Mouse (Mus musculus) limb, embryonic 10.5 days (tissue): ENCODE results near the gene Sars2. TPM values are rescaled to one million over a fixed set of nuclear protein-coding genes. Genes with fewer than 3 reads are reported as not detected.

ENCODE experiments used
- DNase-seq: peaks from one replicate; pipeline ENCODE4 v3.0.0-alpha.2; 2017; ENCODE audit warnings: low spot score
- H3K27ac ChIP-seq: fragments of 300-500 bp; sonication (generic); 2 replicates; pipeline ENCODE4 v1.5.1; 2016; ENCODE audit warnings: mild to moderate bottlenecking
- H3K27me3 ChIP-seq: fragments of 300-500 bp; sonication (generic); 2 replicates; pipeline ENCODE4 v1.6.1; 2016; ENCODE audit warnings: low read depth, mild to moderate bottlenecking; ENCODE audit not compliant: poor library complexity, severe bottlenecking
- H3K36me3 ChIP-seq: fragments of 300-500 bp; sonication (generic); 2 replicates; pipeline ENCODE4 v1.6.1; 2016; ENCODE audit warnings: mild to moderate bottlenecking, moderate library complexity
- H3K4me1 ChIP-seq: fragments of 300-500 bp; sonication (generic); 2 replicates; pipeline ENCODE4 v1.6.1; 2016
- H3K4me3 ChIP-seq: fragments of 300-500 bp; sonication (generic); 2 replicates; pipeline ENCODE4 v1.5.1; 2016; ENCODE audit warnings: mild to moderate bottlenecking, moderate library complexity
- H3K9me3 ChIP-seq: fragments of 300-500 bp; sonication (generic); replicated peaks from 2 replicates; pipeline ENCODE4 v1.6.1; 2016; ENCODE audit warnings: mild to moderate bottlenecking
- WGBS: fragments of 180-500 bp; shearing (Covaris S2); methylation state at CpG from one replicate; pipeline ENCODE4 v1.1.7; 2016; 5-methylcytosine and 5-hydroxymethylcytosine counted together
- polyA plus RNA-seq: library from polyadenylated mRNA; unstranded; fragments of >200 nt; fragmentation: Nextera tagmentation; extraction: Ambion mirVana; gene quantifications from 2 replicates; pipeline ENCODE4 v1.2.1, GENCODE M21; 2016

Gene Sars2
- polyA plus RNA-seq, 1 experiment from 2014 or later = 43.9 TPM

GRCm38 (mm10) chr7:28770309-28770708, 28.5 kb downstream of the Sars2 start:
- H3K9me3 ChIP-seq = no peaks in the 10 kb centered on the region
- WGBS = 92% methylated on average over 3 of the region's 3 CpGs
- no peaks in the 10 kb centered on the region for H3K27me3 ChIP-seq
- H3K4me1 ChIP-seq = peaks cover 21% of the 10 kb centered on the region
- DNase-seq = no peak
- no peak overlapping the region for H3K4me3 ChIP-seq
- H3K36me3 ChIP-seq = peaks cover 27% of the 10 kb centered on the region
- H3K27ac ChIP-seq = no peak overlapping the region

- Histone ChIP-seq H3K36me3 (peaks cover 34% of the 10 kb centered on the region), H3K27ac (no peak overlapping the region), H3K27me3 (no peaks in the 10 kb centered on the region), H3K9me3 (no peaks in the 10 kb centered on the region), H3K4me1 (peaks cover 11% of the 10 kb centered on the region), H3K4me3 (no peak overlapping the region)
- WGBS = 93% methylated on average over 11 of the region's 11 CpGs
- no peak for DNase-seq
Measured at GRCm38 (mm10) chr7:28771867-28772266, 30.1 kb downstream of the Sars2 start.

GRCm38 (mm10) chr7:28773163-28773562, 31.4 kb downstream of the Sars2 start:
- Histone ChIP-seq H3K9me3 (no peaks in the 10 kb centered on the region), H3K4me1 (no peaks in the 10 kb centered on the region), H3K4me3 (no peak overlapping the region), H3K27ac (no peak overlapping the region), H3K27me3 (no peaks in the 10 kb centered on the region), H3K36me3 (peaks cover 44% of the 10 kb centered on the region)
- 82% methylated on average over 3 of the region's 3 CpGs for WGBS
- no peak for DNase-seq

- 84% methylated on average over 12 of the region's 12 CpGs for WGBS
- H3K36me3 ChIP-seq = peaks cover 48% of the 10 kb centered on the region
- peak overlapping the region; percentile 9; the same call in 1 of the 2 replicates for H3K27ac ChIP-seq
- no peaks in the 10 kb centered on the region for H3K27me3 ChIP-seq
- no peaks in the 10 kb centered on the region for H3K9me3 ChIP-seq
- no peak for DNase-seq
- H3K4me3 ChIP-seq = no peak overlapping the region
- no peaks in the 10 kb centered on the region for H3K4me1 ChIP-seq
Measured at GRCm38 (mm10) chr7:28774164-28774563, 32.4 kb downstream of the Sars2 start.

GRCm38 (mm10) chr7:28775129-28775528, 33.3 kb downstream of the Sars2 start:
- no peaks in the 10 kb centered on the region for H3K27me3 ChIP-seq
- H3K27ac ChIP-seq = no peak overlapping the region
- WGBS = 92% methylated on average over 7 of the region's 7 CpGs
- H3K4me3 ChIP-seq = no peak overlapping the region; the same call in 1 of the 2 replicates
- no peaks in the 10 kb centered on the region for H3K9me3 ChIP-seq
- no peak for DNase-seq
- H3K36me3 ChIP-seq = peaks cover 48% of the 10 kb centered on the region
- H3K4me1 ChIP-seq = peaks cover 1% of the 10 kb centered on the region

DNA sequence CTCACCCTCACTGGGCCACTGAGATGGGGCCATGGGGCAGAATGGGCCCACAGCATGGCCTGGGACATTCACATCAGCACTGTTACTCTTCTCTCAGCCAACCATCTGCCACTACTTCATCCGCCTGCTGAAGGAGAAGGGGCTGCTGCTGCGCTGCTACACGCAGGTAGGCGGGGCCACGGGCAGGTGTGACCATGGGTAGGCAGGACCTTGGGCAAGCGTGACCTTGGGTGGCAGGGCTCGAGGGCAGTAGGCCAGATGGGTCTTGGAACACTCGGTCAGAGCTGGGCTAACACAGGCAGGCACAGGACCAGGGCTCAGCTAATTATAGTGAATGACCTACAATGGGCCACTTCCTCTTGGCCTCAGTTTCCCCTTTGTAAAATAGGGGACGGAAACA, 37.0 kb downstream of the Sars2 start:
- no peak overlapping the region for H3K4me3 ChIP-seq
- H3K36me3 ChIP-seq = peaks cover 48% of the 10 kb centered on the region
- no peak for DNase-seq
- no peaks in the 10 kb centered on the region for H3K9me3 ChIP-seq
- H3K27ac ChIP-seq = no peak overlapping the region
- H3K4me1 ChIP-seq = peaks cover 9% of the 10 kb centered on the region
- WGBS = 77% methylated on average over 9 of the region's 9 CpGs
- H3K27me3 ChIP-seq = no peaks in the 10 kb centered on the region

GRCm38 (mm10) chr7:28780067-28780658, 38.4 kb downstream of the Sars2 start:
- WGBS = 50% methylated on average over 6 of the region's 6 CpGs
- H3K27ac ChIP-seq = no peak overlapping the region

GRCm38 (mm10) chr7:28780857-28781256, 39.1 kb downstream of the Sars2 start:
- Histone ChIP-seq H3K36me3 (peaks cover 42% of the 10 kb centered on the region), H3K9me3 (no peaks in the 10 kb centered on the region), H3K27me3 (no peaks in the 10 kb centered on the region), H3K27ac (no peak overlapping the region), H3K4me1 (peaks cover 9% of the 10 kb centered on the region), H3K4me3 (no peak overlapping the region)
- 84% methylated on average over 7 of the region's 7 CpGs for WGBS
- DNase-seq = no peak

More at GRCm38 (mm10) chr7:28780067-28780658, 38.4 kb downstream of the Sars2 start:
- Histone ChIP-seq H3K9me3 (no peaks in the 10 kb centered on the region), H3K36me3 (peaks cover 40% of the 10 kb centered on the region), H3K4me3 (no peak overlapping the region), H3K27me3 (no peaks in the 10 kb centered on the region), H3K4me1 (peaks cover 9% of the 10 kb centered on the region)
- DNase-seq = peak; percentile 90

GRCm38 (mm10) chr7:28781261-28781663, 39.5 kb downstream of the Sars2 start:
- Histone ChIP-seq H3K4me3 (no peak overlapping the region), H3K27me3 (no peaks in the 10 kb centered on the region), H3K4me1 (peaks cover 9% of the 10 kb centered on the region), H3K9me3 (no peaks in the 10 kb centered on the region), H3K27ac (no peak overlapping the region), H3K36me3 (peaks cover 46% of the 10 kb centered on the region)
- no peak for DNase-seq
- 92% methylated on average over 8 of the region's 8 CpGs for WGBS

DNA sequence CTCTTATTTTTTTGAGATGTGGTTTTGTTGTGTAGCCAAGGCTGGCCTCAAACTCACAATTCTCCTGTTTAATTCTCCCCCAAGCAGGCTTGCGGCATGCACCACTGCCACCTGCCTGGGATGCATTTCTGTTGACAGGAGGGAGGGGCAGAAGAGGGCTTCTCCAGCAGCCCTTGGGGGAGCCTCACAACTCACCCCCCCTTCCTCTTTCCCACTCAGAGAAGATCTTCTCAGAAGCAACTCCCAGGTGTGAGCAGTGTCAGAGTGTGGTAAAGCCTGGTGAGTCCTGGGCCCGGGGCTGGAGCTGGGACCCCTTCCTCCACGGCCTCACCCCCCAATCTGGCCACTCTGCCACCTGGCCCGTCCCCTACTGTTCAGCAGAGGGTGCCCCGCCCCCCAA, 43.4 kb downstream of the Sars2 start:
- Histone ChIP-seq H3K9me3 (no peaks in the 10 kb centered on the region), H3K36me3 (peaks cover 45% of the 10 kb centered on the region)
- no peak for DNase-seq

DNA sequence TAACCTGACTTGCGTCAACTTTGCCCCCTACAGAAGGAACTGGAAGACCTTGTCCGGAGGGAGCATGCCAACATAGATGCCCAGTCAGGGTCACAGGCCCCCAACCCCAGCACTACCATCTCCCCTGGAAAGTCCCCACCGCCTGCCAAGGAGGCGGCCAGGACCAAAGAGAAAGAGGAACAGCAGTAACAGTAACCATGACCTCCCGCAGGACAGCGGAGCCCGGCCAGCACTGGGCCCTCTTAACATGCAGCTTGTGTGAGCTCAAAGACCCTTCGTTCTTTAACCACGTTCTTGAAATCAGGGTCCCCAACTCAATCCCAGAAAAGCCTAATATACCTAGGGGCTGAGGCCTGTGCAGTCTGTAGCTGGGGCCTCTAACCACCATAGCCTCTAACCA, 46.1 kb downstream of the Sars2 start:
- Histone ChIP-seq H3K27ac (0 out of 2 replicates have a peak overlapping the region, but pooled peaks have one; percentile 75), H3K4me1 (peaks cover 52% of the 10 kb centered on the region), H3K4me3 (no peak overlapping the region), H3K27me3 (no peaks in the 10 kb centered on the region), H3K9me3 (no peaks in the 10 kb centered on the region), H3K36me3 (peaks cover 41% of the 10 kb centered on the region)
- WGBS = 92% methylated on average over 9 of the region's 9 CpGs
- DNase-seq = no peak

More for the DNA sequence above, 43.4 kb downstream of the Sars2 start:
- no peaks in the 10 kb centered on the region for H3K27me3 ChIP-seq
- peaks cover 34% of the 10 kb centered on the region for H3K4me1 ChIP-seq
- H3K27ac ChIP-seq = no peak overlapping the region
- no peak overlapping the region for H3K4me3 ChIP-seq
- 72% methylated on average over 5 of the region's 5 CpGs for WGBS

DNA sequence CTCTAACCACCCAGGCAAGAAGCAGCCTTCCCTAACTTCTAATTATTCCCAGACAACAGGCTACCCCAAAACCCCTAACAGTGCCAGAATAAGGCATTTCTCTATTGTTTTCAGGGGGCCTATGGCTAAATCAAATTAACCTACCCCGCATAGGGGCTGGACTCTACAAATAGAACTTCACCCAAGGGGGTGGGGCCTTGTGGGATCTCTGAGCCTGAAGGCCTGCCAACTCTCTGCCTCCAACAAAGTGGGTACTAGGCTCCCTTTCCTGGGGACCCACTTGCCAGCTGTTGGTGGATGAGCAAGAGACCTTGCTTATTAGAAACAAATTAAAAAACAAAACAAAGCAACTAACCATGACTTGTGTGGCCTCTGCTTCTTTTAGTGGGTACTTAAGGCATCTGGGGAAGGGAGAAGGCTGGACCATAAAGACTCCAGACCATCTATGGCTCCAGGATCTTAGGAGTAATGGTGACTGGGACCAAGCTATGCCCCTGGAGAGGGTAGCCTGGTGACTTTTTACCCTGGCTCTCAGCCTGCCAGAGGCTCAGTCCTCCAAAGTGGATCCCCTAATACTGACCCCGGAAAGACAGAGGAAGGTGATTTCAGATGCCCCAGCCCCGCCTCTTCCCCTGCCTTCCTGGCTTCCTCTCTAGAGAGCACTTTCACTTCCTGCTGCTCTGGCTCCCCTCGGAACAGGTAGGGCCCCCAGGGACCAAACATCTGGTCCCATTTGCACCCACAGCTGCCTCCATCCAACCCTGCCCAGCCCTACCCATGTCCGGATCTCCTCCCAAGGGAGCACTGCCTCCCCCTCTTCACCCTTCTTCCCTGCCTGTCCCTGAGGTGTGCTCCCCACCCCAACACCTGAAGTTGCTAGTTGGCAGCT, 46.8 kb downstream of the Sars2 start, which contains the start of gene Rinl:
TSS of gene Rinl (plus strand) at position 663 of the 889 bp plus-strand sequence.
- Histone ChIP-seq H3K4me1 (peaks cover 51% of the 10 kb centered on the region), H3K9me3 (no peaks in the 10 kb centered on the region), H3K27ac (peak within 1 kb of the TSS; percentile 75), H3K36me3 (peaks cover 34% of the 10 kb centered on the region), H3K27me3 (no peaks in the 10 kb centered on the region), H3K4me3 (no peak within 1 kb of the TSS; the same call in 1 of the 2 replicates)
- WGBS = 64% methylated on average over 5 of the region's 5 CpGs
- no peak for DNase-seq

GRCm38 (mm10) chr7:28789235-28789634, 47.4 kb downstream of the Sars2 start:
- Histone ChIP-seq H3K9me3 (no peaks in the 10 kb centered on the region), H3K4me1 (peaks cover 51% of the 10 kb centered on the region), H3K36me3 (peaks cover 28% of the 10 kb centered on the region), H3K27ac (peak overlapping the region; percentile 75), H3K27me3 (no peaks in the 10 kb centered on the region), H3K4me3 (no peak overlapping the region; the same call in 1 of the 2 replicates)
- no peak for DNase-seq
- WGBS = 64% methylated on average over 3 of the region's 3 CpGs
